Mouse (Mus musculus): ENCODE measurements around the gene Tmem37. TPM values are rescaled to one million over a fixed set of nuclear protein-coding genes. Genes with fewer than 3 reads are reported as not detected.

Gene Tmem37
- 10 to 100 TPM in 1 of 2 experiments, 1 to 10 TPM in 1; 1.2 to 10.9 TPM for polyA plus RNA-seq (2017; shearing (Covaris generic))

DNA sequence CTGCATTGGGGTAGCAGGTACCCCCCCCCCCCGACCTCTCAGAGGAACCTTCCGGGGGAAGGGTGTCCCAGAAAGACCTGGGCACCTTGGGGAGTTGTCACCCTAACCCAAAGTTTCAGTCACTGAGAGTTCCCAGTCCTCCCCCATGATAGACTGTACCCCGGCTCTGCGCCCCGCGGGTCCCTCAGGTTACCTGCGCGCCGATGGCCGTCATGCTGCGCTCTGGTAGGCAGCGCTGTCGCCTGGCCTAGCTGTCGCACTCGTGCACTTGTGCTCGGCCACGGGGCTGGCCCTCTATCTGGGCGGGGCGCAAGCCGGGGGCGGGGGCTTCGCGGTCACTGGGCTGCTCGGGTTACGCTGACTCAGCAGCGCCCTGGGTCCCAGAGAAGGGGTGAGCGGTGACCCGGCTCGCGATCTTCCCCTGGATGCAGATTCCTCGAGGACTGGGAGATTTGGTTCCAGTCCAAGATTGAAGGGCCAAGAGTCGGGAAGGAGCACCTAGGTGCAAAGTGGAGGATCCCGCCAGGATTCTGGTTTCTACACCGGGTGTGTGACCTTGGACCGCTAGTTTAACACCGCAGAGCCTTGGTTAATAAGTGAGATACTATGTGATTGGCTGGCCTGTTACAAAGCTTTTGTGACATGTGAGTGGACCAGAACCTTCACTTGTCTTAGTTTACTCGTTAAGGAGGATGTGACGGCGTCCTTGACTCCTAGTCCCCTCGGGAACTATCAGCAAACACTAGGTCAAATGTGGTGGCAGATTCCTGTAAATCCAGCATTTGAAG lies at the start of gene Tmem37:
Tmem37 (minus strand) TSS at position 556 of the 788 bp plus-strand sequence.

DNA sequence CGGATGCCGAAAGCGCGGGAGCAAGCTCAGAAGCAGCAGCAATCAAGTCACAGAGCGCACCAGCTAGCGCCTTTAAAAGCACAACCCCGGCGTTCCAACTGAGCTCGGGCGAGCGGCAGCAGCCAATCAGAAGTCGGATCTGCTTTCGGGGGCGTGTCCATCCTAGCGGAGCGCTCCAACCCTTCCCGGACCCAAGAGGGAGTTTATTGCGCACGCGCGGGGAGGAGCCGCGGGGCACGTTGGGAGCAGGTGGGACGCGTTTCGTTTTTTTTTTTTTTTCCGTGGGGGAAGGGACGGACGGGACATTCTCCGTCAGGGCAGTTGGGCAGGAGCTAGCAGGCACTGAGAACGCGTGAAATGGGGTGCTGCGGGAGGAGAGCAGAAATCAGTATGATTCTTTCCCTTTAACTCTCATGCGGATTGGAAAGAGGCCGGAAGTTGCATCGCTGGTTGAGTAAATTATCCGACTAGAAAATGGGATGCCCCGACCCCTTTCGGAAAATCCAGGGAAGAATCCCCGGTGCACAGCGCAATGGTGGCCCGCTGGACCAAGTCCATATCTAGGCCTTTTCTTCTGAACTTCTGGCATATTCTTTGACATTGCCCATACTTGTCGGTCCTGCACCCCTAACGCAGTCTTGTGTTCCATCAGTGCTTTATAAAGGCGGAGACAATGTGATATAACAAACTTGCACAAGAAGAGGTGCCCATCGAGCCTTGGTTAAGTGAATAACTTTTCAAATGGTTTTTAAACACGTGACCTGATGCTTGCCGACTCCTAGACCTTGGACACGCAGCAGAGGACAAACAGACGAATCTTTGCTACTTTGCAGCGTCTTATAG lies 47.3 kb upstream of the Tmem37 start, which contains the start of the genes Dbi and 3110009E18Rik:
Dbi (minus strand) TSS at position 110 of the 843 bp plus-strand sequence.
3110009E18Rik (plus strand) TSS at position 219 of the 843 bp plus-strand sequence.

Other genes starting within 250 kb of the Tmem37 start
- 10 to 100 TPM; 18.7 to 24.6 TPM for gene Ptpn4, start 236.5 kb downstream of the Tmem37 start, polyA plus RNA-seq (2017; shearing (Covaris generic))
- gene Tmem177, start 160.9 kb downstream of the Tmem37 start, polyA plus RNA-seq (2017; shearing (Covaris generic)) = 1 to 10 TPM; 6.7 to 6.8 TPM
- not detected for gene Cfap221, start 76.8 kb downstream of the Tmem37 start, polyA plus RNA-seq (2017; shearing (Covaris generic))
- under 1 TPM in 1 of 2 experiments, not detected in 1; 0.71 TPM for gene Sctr, start 67.2 kb downstream of the Tmem37 start, polyA plus RNA-seq (2017; shearing (Covaris generic))
- gene Dbi, start 47.0 kb upstream of the Tmem37 start, polyA plus RNA-seq (2017; shearing (Covaris generic)) = 100 to 1,000 TPM; 120 to 164 TPM
- gene 3110009E18Rik, start 47.1 kb upstream of the Tmem37 start, polyA plus RNA-seq (2017; shearing (Covaris generic)) = 10 to 100 TPM; 22.8 to 24.5 TPM
- under 1 TPM; 0.52 to 0.99 TPM for gene Steap3, start 198.6 kb upstream of the Tmem37 start, polyA plus RNA-seq (2017; shearing (Covaris generic))

Data from inflammation-experienced regulatory T-cells (primary cell).